Mouse (Mus musculus): Measurements from ENCODE around the gene Mfap4. TPM values are rescaled to one million over a fixed set of nuclear protein-coding genes. Genes with fewer than 3 reads are reported as not detected.

Gene Mfap4
- polyA plus RNA-seq, 1 experiment = not detected

- Histone ChIP-seq H3K36me3 (ENCODE audit: control insufficient read depth, insufficient read depth) (peaks cover 30% of the 10 kb centered on the region), H3K79me3 (ENCODE audit: low read depth) (no peaks in the 10 kb centered on the region), H3ac (ENCODE audit: control insufficient read depth, insufficient read length, low read depth) (no peak overlapping the region), H3K4me3 (ENCODE audit: insufficient read depth, poor library complexity, severe bottlenecking) (no peak overlapping the region), H3K79me2 (ENCODE audit: control insufficient read depth, insufficient read depth) (peaks cover 11% of the 10 kb centered on the region), H3K27me3 (ENCODE audit: control insufficient read depth, insufficient read depth, insufficient read length) (peaks cover 3% of the 10 kb centered on the region)
- TF ChIP-seq MAX (IDR thresholded peaks at IDR 0.05) = no peak
- no peak for TF ChIP-seq MYOD1 (IDR thresholded peaks at IDR 0.05; ENCODE audit: control insufficient read depth, insufficient read length, low read depth)
- TF ChIP-seq FOSL1 (IDR thresholded peaks at IDR 0.05; ENCODE audit: insufficient read depth, low read length, poor library complexity, severe bottlenecking) = no peak
- no peak for TF ChIP-seq CEBPB (IDR thresholded peaks at IDR 0.05; ENCODE audit: low read depth)
- no peak for TF ChIP-seq CTCF (IDR thresholded peaks at IDR 0.05; ENCODE audit: control insufficient read depth, insufficient read depth, insufficient read length)
- TF ChIP-seq MYOG (IDR thresholded peaks at IDR 0.05; ENCODE audit: control insufficient read depth, extremely low read depth, insufficient read length) = no peak
- TF ChIP-seq USF1 (IDR thresholded peaks at IDR 0.05; ENCODE audit: low read depth) = no peak
Measured at GRCm38 (mm10) chr11:61485541-61486457, 568 bp downstream of the Mfap4 start.

GRCm38 (mm10) chr11:61486458-61487219 lies 1.4 kb downstream of the Mfap4 start:
- Histone ChIP-seq H3K36me3 (ENCODE audit: control insufficient read depth, insufficient read depth) (peaks cover 38% of the 10 kb centered on the region), H3ac (ENCODE audit: control insufficient read depth, insufficient read length, low read depth) (no peak overlapping the region), H3K79me2 (ENCODE audit: control insufficient read depth, insufficient read depth) (peaks cover 19% of the 10 kb centered on the region), H3K27me3 (ENCODE audit: control insufficient read depth, insufficient read depth, insufficient read length) (peaks cover under 1% of the 10 kb centered on the region), H3K4me3 (ENCODE audit: insufficient read depth, poor library complexity, severe bottlenecking) (no peak overlapping the region), H3K79me3 (ENCODE audit: low read depth) (peaks cover 6% of the 10 kb centered on the region)
- TF ChIP-seq MAX (IDR thresholded peaks at IDR 0.05) (no peak), FOSL1 (IDR thresholded peaks at IDR 0.05; ENCODE audit: insufficient read depth, low read length, poor library complexity, severe bottlenecking) (no peak), MYOD1 (IDR thresholded peaks at IDR 0.05; ENCODE audit: control insufficient read depth, insufficient read length, low read depth) (no peak), USF1 (IDR thresholded peaks at IDR 0.05; ENCODE audit: low read depth) (no peak), CTCF (IDR thresholded peaks at IDR 0.05; ENCODE audit: control insufficient read depth, insufficient read depth, insufficient read length) (no peak), MYOG (IDR thresholded peaks at IDR 0.05; ENCODE audit: control insufficient read depth, extremely low read depth, insufficient read length) (no peak)

GRCm38 (mm10) chr11:61487401-61487800 lies 2.2 kb downstream of the Mfap4 start:
- Histone ChIP-seq H3K79me2 (ENCODE audit: control insufficient read depth, insufficient read depth) (peaks cover 27% of the 10 kb centered on the region), H3K4me3 (ENCODE audit: insufficient read depth, poor library complexity, severe bottlenecking) (no peak overlapping the region), H3K36me3 (ENCODE audit: control insufficient read depth, insufficient read depth) (peaks cover 46% of the 10 kb centered on the region), H3K27me3 (ENCODE audit: control insufficient read depth, insufficient read depth, insufficient read length) (no peaks in the 10 kb centered on the region), H3K79me3 (ENCODE audit: low read depth) (peaks cover 12% of the 10 kb centered on the region), H3ac (ENCODE audit: control insufficient read depth, insufficient read length, low read depth) (no peak overlapping the region)
- no peak for TF ChIP-seq USF1 (IDR thresholded peaks at IDR 0.05; ENCODE audit: low read depth)
- peak; percentile 91 for TF ChIP-seq MYOD1 (IDR thresholded peaks at IDR 0.05; ENCODE audit: control insufficient read depth, insufficient read length, low read depth)
- no peak for TF ChIP-seq MYOG (IDR thresholded peaks at IDR 0.05; ENCODE audit: control insufficient read depth, extremely low read depth, insufficient read length)
- no peak for TF ChIP-seq CTCF (IDR thresholded peaks at IDR 0.05; ENCODE audit: control insufficient read depth, insufficient read depth, insufficient read length)

GRCm38 (mm10) chr11:61487936-61488335 lies 2.7 kb downstream of the Mfap4 start:
- Histone ChIP-seq H3K4me3 (ENCODE audit: insufficient read depth, poor library complexity, severe bottlenecking) (no peak overlapping the region), H3K79me3 (ENCODE audit: low read depth) (peaks cover 17% of the 10 kb centered on the region), H3ac (ENCODE audit: control insufficient read depth, insufficient read length, low read depth) (no peak overlapping the region), H3K27me3 (ENCODE audit: control insufficient read depth, insufficient read depth, insufficient read length) (no peaks in the 10 kb centered on the region), H3K79me2 (ENCODE audit: control insufficient read depth, insufficient read depth) (peaks cover 32% of the 10 kb centered on the region), H3K36me3 (ENCODE audit: control insufficient read depth, insufficient read depth) (peaks cover 49% of the 10 kb centered on the region)
- TF ChIP-seq MYOD1 (IDR thresholded peaks at IDR 0.05; ENCODE audit: control insufficient read depth, insufficient read length, low read depth) = no peak
- TF ChIP-seq CTCF (IDR thresholded peaks at IDR 0.05; ENCODE audit: control insufficient read depth, insufficient read depth, insufficient read length) = no peak
- TF ChIP-seq FOSL1 (IDR thresholded peaks at IDR 0.05; ENCODE audit: insufficient read depth, low read length, poor library complexity, severe bottlenecking) = no peak
- no peak for TF ChIP-seq CEBPB (IDR thresholded peaks at IDR 0.05; ENCODE audit: low read depth)
- TF ChIP-seq USF1 (IDR thresholded peaks at IDR 0.05; ENCODE audit: low read depth) = no peak
- TF ChIP-seq MYOG (IDR thresholded peaks at IDR 0.05; ENCODE audit: control insufficient read depth, extremely low read depth, insufficient read length) = no peak
- no peak for TF ChIP-seq MAX (IDR thresholded peaks at IDR 0.05)

GRCm38 (mm10) chr11:61489085-61489484 lies 3.9 kb downstream of the Mfap4 start:
- H3K27me3 ChIP-seq (ENCODE audit: control insufficient read depth, insufficient read depth, insufficient read length) = no peaks in the 10 kb centered on the region
- peaks cover 25% of the 10 kb centered on the region for H3K79me3 ChIP-seq (ENCODE audit: low read depth)
- H3ac ChIP-seq (ENCODE audit: control insufficient read depth, insufficient read length, low read depth) = no peak overlapping the region
- peaks cover 49% of the 10 kb centered on the region for H3K36me3 ChIP-seq (ENCODE audit: control insufficient read depth, insufficient read depth)
- H3K4me3 ChIP-seq (ENCODE audit: insufficient read depth, poor library complexity, severe bottlenecking) = no peak overlapping the region
- TF ChIP-seq MAX (IDR thresholded peaks at IDR 0.05) (no peak), USF1 (IDR thresholded peaks at IDR 0.05; ENCODE audit: low read depth) (no peak), MYOG (IDR thresholded peaks at IDR 0.05; ENCODE audit: control insufficient read depth, extremely low read depth, insufficient read length) (no peak), CTCF (IDR thresholded peaks at IDR 0.05; ENCODE audit: control insufficient read depth, insufficient read depth, insufficient read length) (no peak), MYOD1 (IDR thresholded peaks at IDR 0.05; ENCODE audit: control insufficient read depth, insufficient read length, low read depth) (no peak), FOSL1 (IDR thresholded peaks at IDR 0.05; ENCODE audit: insufficient read depth, low read length, poor library complexity, severe bottlenecking) (no peak), CEBPB (IDR thresholded peaks at IDR 0.05; ENCODE audit: low read depth) (no peak)
- peaks cover 41% of the 10 kb centered on the region for H3K79me2 ChIP-seq (ENCODE audit: control insufficient read depth, insufficient read depth)
